Mouse (Mus musculus): ENCODE results near the gene Flii. TPM values are rescaled to one million over a fixed set of nuclear protein-coding genes. Genes with fewer than 3 reads are reported as not detected.
A peak's percentile ranks its signal among the peaks of the same experiment; 100 is the strongest.

Flii gene
- 76.8 and 78.9 TPM in 2 replicates for polyA plus RNA-seq (2015; fragmentation: Nextera tagmentation; extraction: Ambion mirVana)

DNA sequence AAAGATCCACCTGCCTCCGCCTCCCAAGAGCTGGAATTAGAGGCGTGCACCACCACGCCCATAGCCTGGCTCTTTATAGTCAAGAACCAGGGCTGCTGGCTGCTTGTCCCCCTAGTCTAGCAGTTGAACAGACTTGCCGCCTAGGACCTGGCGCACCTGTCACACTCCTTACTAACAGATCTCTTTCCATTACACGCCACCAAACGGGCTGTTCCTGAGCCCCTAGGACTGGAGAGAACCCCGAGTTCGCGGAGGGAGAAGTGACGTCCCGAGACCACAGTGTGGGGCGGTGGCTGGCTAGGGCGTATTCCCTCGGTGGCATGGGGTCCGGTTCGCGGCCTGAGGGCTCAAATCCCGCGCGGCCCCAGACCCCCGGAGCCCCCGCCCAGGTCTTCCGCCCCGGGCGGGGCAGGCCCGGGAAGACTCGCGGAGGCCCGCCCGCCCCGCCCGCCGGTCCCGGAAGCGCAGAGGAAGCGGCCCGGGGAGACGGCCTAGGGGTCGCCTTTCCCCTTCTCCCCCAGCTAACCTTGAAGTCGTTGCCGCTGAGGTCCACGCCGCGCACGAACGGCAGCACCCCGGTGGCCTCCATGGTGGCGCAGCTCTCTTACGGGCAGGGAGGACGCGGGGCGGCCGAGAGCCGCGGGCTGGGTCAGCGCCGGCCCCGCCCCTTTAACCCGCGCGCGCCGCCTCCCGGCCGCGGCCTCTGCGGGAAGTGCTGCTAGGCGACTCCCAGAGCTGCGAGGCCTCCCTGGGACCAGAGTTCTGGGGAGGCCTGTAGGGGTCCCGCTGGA, at the start of gene Flii:
Flii (minus strand) TSS at position 663 of the 791 bp plus-strand sequence.
- Histone ChIP-seq H3K4me3 (replicated peaks) (peak within 1 kb of the TSS; percentile 84), H3K27ac (peak within 1 kb of the TSS; percentile 88), H3K36me3 (peaks cover 31% of the 10 kb centered on the region), H3K9me3 (no peaks in the 10 kb centered on the region), H3K9ac (peak within 1 kb of the TSS; percentile 84), H3K4me1 (peaks cover 28% of the 10 kb centered on the region), H3K4me2 (peak within 1 kb of the TSS; percentile 82), H3K27me3 (replicated peaks) (no peaks in the 10 kb centered on the region)
- WGBS, result under 1% methylated on average over 58 of the region's 71 CpGs
- peak; percentile 81 for ATAC-seq (ENCODE audit: insufficient read depth, low FRiP score, low read depth)

DNA sequence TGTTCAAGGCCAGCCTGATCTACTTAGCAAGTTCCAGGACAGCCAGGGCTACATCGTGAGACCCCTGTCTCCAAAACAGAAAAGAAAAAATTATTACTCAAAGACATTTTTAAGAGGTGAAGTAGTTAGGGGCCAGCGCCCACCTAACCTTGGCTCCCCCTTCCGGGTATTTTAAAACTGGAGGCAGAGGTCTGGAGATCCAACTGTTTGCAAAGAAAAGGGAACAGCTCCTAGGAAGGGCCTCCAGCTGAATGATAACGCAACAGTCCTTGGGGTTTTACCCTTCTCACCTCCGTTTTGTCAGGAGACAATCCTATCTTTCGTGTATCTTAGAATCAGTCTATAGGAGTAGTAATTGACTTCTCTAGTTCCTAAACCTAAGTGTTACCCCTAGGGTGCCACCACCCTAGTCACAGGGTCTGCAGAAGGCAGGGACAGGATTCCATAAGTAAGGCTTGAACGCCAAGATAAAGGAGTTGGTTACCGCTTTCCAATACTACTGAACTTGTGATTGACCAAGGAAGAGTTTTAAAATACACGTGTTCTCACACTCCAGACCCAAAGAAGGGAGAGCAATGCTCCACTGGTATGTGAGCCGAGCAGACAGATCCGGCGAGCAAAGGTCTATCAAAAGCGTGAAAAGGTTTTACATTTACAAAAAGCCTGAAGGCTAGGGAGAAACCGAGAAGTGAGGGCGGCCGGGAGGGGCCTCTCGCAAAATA, 49.2 kb upstream of the Flii start:
- ATAC-seq (ENCODE audit: insufficient read depth, low FRiP score, low read depth), result peak; percentile 6; the same call in 1 of the 2 replicates
- Histone ChIP-seq H3K4me2 (peak overlapping the region; percentile 80), H3K9me3 (no peaks in the 10 kb centered on the region), H3K9ac (peak overlapping the region; percentile 70), H3K27me3 (replicated peaks) (no peaks in the 10 kb centered on the region), H3K36me3 (0 out of 2 replicates have a peak, but pooled peaks cover 4% of the 10 kb centered on the region), H3K4me3 (replicated peaks) (peak overlapping the region; percentile 89), H3K4me1 (peaks cover 47% of the 10 kb centered on the region), H3K27ac (peak overlapping the region; percentile 92; the same call in 1 of the 2 replicates)
- 1% methylated on average over 17 of the region's 17 CpGs for WGBS

DNA sequence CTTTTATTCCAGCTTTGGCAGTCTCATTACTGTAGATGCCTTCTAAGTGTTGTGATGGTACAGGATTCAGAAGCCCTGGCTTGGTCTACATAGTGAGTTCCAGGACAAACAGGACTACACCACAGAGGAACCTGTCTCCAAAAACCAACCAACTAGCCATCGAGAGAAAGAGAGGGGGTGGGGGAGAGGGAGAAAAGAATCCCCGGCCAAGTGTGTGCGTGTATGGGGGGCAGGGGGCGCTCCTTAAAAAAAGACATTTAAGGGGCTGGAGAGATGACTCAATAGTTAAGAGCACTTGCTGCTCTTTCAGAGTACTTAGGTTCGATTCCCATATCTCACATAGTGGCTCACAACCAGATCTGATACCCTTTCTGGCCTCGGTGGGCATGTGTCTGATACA, 48.5 kb upstream of the Flii start:
- no peak for ATAC-seq (ENCODE audit: insufficient read depth, low FRiP score, low read depth)
- H3K4me3 ChIP-seq (replicated peaks), result peak overlapping the region; percentile 89; the same call in 1 of the 2 replicates
- H3K4me1 ChIP-seq, result peaks cover 40% of the 10 kb centered on the region
- peak overlapping the region; percentile 70; the same call in 1 of the 2 replicates for H3K9ac ChIP-seq
- H3K27ac ChIP-seq, result no peak overlapping the region
- H3K9me3 ChIP-seq, result no peaks in the 10 kb centered on the region
- H3K27me3 ChIP-seq (replicated peaks), result no peaks in the 10 kb centered on the region
- peak overlapping the region; percentile 80 for H3K4me2 ChIP-seq
- H3K36me3 ChIP-seq, result 0 out of 2 replicates have a peak, but pooled peaks cover 4% of the 10 kb centered on the region
- 42% methylated on average over 6 of the region's 6 CpGs for WGBS

DNA sequence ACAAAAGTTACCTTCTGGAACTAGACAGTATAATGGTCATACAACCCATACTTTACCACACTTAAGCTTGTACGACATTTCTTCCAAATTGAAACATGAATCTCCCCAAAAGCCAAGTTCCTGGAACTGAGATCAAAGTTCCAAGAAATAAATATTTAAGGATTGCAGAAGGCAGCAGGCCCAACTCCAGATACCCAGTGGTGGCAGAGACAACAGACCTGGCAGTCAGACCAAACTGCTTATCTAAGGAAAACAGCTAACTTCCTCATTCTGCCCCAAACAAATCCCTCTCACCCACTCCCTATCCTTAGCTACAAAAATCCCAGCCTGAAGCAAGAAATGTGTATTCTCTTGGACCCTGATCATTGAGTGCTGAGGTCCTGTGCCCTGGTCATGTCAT, 47.8 kb upstream of the Flii start:
- Histone ChIP-seq H3K27ac (no peak overlapping the region), H3K27me3 (replicated peaks) (no peaks in the 10 kb centered on the region), H3K4me3 (replicated peaks) (no peak overlapping the region), H3K9ac (no peak overlapping the region), H3K9me3 (no peaks in the 10 kb centered on the region), H3K4me1 (peaks cover 32% of the 10 kb centered on the region), H3K4me2 (peak overlapping the region; percentile 80; the same call in 1 of the 2 replicates), H3K36me3 (0 out of 2 replicates have a peak, but pooled peaks cover 4% of the 10 kb centered on the region)
- whole genome bisulfite sequencing, result 70% methylated on average over 1 of the region's 1 CpGs
- no peak for ATAC-seq (ENCODE audit: insufficient read depth, low FRiP score, low read depth)

DNA sequence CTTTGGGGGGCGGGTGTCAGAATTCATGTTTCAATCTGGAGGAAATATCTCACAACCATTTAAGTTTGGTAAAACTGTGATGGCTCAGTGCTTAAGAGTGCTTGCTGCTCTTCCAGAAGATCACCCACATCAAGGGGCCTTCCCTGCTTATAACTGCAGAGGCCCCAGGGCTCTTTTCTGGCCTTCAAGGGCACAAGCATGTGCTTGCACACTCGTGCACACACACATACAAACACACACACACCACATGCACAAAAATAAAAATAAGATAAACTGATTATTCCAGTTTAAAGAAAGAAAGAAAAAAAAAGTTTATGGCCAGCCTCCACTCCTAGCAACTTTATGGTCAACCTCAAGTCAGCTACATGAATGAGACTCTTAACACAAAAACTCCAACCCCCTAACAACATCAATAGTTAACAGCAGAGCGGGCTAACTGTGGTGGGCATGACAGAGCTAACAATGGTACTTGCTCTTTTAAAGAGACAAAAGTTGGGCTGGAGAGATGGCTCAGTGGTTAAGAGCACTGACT, 47.2 kb upstream of the Flii start:
- no peak overlapping the region for H3K9ac ChIP-seq
- no peak overlapping the region for H3K27ac ChIP-seq
- 0 out of 2 replicates have a peak, but pooled peaks cover 4% of the 10 kb centered on the region for H3K36me3 ChIP-seq
- peaks cover 26% of the 10 kb centered on the region for H3K4me1 ChIP-seq
- no peak overlapping the region for H3K4me3 ChIP-seq (replicated peaks)
- WGBS, result 88% methylated on average over 3 of the region's 3 CpGs
- no peaks in the 10 kb centered on the region for H3K9me3 ChIP-seq
- no peak for ATAC-seq (ENCODE audit: insufficient read depth, low FRiP score, low read depth)
- no peaks in the 10 kb centered on the region for H3K27me3 ChIP-seq (replicated peaks)
- H3K4me2 ChIP-seq, result no peak overlapping the region

DNA sequence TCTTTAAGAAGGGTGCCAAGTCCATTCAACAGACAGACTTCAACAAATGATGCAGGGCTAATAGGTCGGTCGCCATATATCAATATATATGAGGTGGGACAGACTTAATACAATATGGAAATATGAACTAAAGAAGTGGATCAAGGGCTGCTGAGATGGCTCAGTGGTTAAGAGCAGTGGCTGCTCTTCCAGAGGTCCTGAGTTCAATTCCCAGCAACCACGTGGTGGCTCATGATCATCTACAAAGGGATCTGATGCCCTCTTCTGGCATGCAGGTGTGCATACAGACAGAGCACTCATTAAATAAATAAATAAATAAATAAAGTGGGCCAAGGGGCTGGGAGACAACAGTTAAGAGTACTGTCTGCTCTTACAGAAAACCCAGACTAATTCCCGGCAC, 45.1 kb upstream of the Flii start:
- no peak overlapping the region for H3K9ac ChIP-seq
- 86% methylated on average over 4 of the region's 4 CpGs for WGBS
- H3K36me3 ChIP-seq, result no peaks in the 10 kb centered on the region
- H3K27me3 ChIP-seq (replicated peaks), result no peaks in the 10 kb centered on the region
- peaks cover 12% of the 10 kb centered on the region; the same call in 1 of the 2 replicates for H3K4me1 ChIP-seq
- H3K4me2 ChIP-seq, result no peak overlapping the region
- H3K27ac ChIP-seq, result no peak overlapping the region
- no peak for ATAC-seq (ENCODE audit: insufficient read depth, low FRiP score, low read depth)
- no peak overlapping the region for H3K4me3 ChIP-seq (replicated peaks)
- no peaks in the 10 kb centered on the region for H3K9me3 ChIP-seq

DNA sequence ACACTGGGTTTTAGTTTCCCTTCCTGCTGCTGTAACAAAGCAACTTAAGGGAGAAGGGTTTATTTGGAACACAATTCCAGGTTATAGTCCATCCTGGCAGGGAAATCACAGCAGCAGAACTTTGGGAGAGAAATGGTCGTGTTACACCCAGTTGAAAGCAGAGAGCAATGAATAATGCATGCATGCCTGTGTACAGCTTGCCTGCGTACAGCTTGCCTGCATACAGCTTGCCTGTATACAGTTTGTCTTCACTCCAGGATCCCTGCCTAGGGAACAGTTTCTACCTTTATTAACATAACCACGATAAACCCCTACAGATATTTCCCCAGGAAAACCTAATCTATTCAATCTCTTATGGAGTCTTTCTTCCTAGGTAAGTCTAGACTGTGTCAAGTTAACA, 43.7 kb upstream of the Flii start:
- H3K9me3 ChIP-seq, result no peaks in the 10 kb centered on the region
- no peak for ATAC-seq (ENCODE audit: insufficient read depth, low FRiP score, low read depth)

DNA sequence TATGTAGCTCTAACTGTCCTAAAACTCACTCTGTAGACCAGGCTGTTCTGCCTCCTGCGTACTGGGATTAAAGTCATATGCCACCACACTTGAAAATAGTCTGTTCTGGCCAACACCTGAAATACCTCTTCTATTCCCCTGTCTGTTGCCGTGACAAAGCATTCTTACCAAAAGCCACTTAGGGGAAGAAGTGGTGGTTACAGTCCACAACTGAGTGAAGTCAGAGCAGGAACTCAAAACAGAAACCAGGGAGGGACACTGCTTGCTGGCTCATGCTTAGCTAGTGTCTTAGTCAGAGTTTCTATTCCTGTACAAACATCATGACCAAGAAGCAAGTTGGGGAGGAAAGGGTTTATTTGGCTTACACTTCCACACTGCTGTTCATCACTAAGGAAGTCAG, 42.3 kb upstream of the Flii start:
- H3K9me3 ChIP-seq, result no peaks in the 10 kb centered on the region
- H3K4me2 ChIP-seq, result no peak overlapping the region
- H3K4me1 ChIP-seq, result no peaks in the 10 kb centered on the region
- WGBS, result 82% methylated on average over 2 of the region's 2 CpGs
- ATAC-seq (ENCODE audit: insufficient read depth, low FRiP score, low read depth), result no peak
- H3K27ac ChIP-seq, result no peak overlapping the region
- H3K27me3 ChIP-seq (replicated peaks), result no peaks in the 10 kb centered on the region
- H3K9ac ChIP-seq, result no peak overlapping the region
- H3K36me3 ChIP-seq, result no peaks in the 10 kb centered on the region
- H3K4me3 ChIP-seq (replicated peaks), result no peak overlapping the region

More for the DNA sequence above, 43.7 kb upstream of the Flii start:
- 87% methylated on average over 3 of the region's 3 CpGs for WGBS
- no peak overlapping the region for H3K4me3 ChIP-seq (replicated peaks)
- H3K4me2 ChIP-seq, result no peak overlapping the region
- no peak overlapping the region for H3K9ac ChIP-seq
- H3K27ac ChIP-seq, result no peak overlapping the region
- no peaks in the 10 kb centered on the region for H3K27me3 ChIP-seq (replicated peaks)
- H3K36me3 ChIP-seq, result no peaks in the 10 kb centered on the region
- peaks cover 8% of the 10 kb centered on the region; the same call in 1 of the 2 replicates for H3K4me1 ChIP-seq

DNA sequence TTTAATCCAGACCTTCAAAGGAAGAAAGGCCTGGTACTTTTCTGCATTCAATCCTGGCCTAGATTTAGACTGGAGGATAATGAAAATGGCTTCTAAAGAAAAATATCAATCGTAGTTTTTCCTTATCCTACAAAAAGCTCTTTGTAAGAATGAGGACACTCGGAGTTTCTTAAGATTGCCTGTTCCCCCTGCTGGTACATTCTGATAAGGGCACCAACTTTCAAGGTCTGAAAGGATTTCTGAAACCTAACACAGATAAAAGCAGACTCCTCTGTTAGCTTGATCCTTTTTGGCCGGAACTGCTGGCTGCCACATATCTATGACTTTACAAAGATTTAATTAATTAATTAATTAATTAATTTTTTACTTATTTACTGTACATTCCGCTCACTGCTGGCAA, 39.9 kb upstream of the Flii start:
- Histone ChIP-seq H3K4me2 (no peak overlapping the region), H3K9me3 (no peaks in the 10 kb centered on the region), H3K4me1 (no peaks in the 10 kb centered on the region), H3K9ac (no peak overlapping the region), H3K36me3 (peaks cover under 1% of the 10 kb centered on the region; the same call in 1 of the 2 replicates), H3K4me3 (replicated peaks) (no peak overlapping the region), H3K27me3 (replicated peaks) (no peaks in the 10 kb centered on the region), H3K27ac (no peak overlapping the region)
- ATAC-seq (ENCODE audit: insufficient read depth, low FRiP score, low read depth), result no peak
- WGBS, result 82% methylated on average over 4 of the region's 4 CpGs

DNA sequence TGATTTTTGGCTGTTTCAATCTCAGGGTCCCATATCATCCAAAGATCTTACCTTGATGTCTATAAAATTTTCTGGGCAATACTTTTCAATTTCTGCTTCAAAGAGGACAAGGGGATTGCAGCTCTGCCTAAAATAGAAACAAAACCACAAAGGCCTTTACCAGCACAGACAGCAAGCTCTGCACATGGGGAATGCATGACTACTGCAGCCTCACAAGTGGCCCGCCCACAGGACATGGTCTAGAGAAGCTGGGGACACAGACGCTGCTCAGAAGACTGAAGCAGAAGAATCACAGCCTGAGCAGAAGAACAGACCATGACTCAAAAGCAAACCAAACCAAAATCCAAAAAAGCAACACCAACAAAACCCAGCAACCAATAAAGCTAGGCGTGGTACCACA, 34.6 kb upstream of the Flii start:
- no peak for ATAC-seq (ENCODE audit: insufficient read depth, low FRiP score, low read depth)
- H3K27ac ChIP-seq, result no peak overlapping the region
- no peaks in the 10 kb centered on the region for H3K27me3 ChIP-seq (replicated peaks)
- H3K4me2 ChIP-seq, result no peak overlapping the region
- no peaks in the 10 kb centered on the region for H3K4me1 ChIP-seq
- H3K36me3 ChIP-seq, result peaks cover 20% of the 10 kb centered on the region
- H3K9ac ChIP-seq, result no peak overlapping the region
- no peaks in the 10 kb centered on the region for H3K9me3 ChIP-seq
- H3K4me3 ChIP-seq (replicated peaks), result no peak overlapping the region
- 88% methylated on average over 3 of the region's 3 CpGs for WGBS

DNA sequence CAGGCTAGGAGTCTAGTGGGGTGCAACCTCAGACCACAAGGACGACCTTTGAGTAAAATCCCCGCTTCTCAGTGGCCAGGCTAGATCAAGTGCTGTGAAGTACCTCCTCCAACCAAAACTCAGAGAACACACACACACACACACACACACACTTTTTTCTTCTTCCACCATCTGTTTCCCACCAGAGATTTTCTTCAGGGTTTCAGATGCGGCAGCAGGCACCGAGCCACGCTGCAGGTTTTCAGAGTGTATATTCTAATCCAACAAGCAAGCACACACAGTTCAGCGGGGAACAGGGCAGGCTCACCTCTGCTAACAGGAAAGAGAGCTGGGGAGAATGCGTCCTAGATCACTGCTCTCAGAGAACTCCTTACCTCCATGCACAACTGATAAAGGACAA, 28.5 kb upstream of the Flii start:
- 86% methylated on average over 7 of the region's 7 CpGs for WGBS
- no peaks in the 10 kb centered on the region for H3K9me3 ChIP-seq
- H3K27me3 ChIP-seq (replicated peaks), result no peaks in the 10 kb centered on the region
- H3K4me3 ChIP-seq (replicated peaks), result no peak overlapping the region
- no peaks in the 10 kb centered on the region for H3K4me1 ChIP-seq
- no peak overlapping the region for H3K9ac ChIP-seq
- no peak overlapping the region for H3K4me2 ChIP-seq
- peaks cover 30% of the 10 kb centered on the region; the same call in 1 of the 2 replicates for H3K36me3 ChIP-seq
- ATAC-seq (ENCODE audit: insufficient read depth, low FRiP score, low read depth), result no peak
- H3K27ac ChIP-seq, result no peak overlapping the region

DNA sequence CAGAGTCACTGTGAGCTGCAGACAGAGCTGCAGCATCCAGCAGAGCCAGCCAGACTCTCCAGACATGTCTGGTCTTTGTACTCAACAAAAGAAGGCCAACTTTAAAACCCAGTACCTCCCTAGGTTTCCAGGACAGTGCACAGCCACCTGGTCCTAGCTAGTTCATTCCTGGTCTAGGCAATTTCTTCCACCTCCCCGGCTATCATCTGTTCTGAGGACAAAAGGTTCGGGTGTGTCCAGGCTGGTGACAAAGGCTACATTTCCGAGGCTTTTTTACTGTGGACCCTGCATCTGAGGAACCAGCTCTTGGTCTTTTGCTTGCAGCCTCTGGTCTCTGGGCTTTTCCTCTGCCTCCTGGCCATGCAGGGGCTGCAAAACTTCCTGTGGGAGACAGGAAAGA, 13.3 kb upstream of the Flii start:
- 81% methylated on average over 3 of the region's 3 CpGs for WGBS
- H3K36me3 ChIP-seq, result peaks cover 27% of the 10 kb centered on the region
- H3K9me3 ChIP-seq, result no peaks in the 10 kb centered on the region
- ATAC-seq (ENCODE audit: insufficient read depth, low FRiP score, low read depth), result no peak
- H3K27me3 ChIP-seq (replicated peaks), result no peaks in the 10 kb centered on the region
- no peaks in the 10 kb centered on the region for H3K4me1 ChIP-seq
- no peak overlapping the region for H3K9ac ChIP-seq
- no peak overlapping the region for H3K27ac ChIP-seq
- no peak overlapping the region for H3K4me3 ChIP-seq (replicated peaks)
- no peak overlapping the region for H3K4me2 ChIP-seq

Measured in stomach, embryonic 15.5 days (tissue).